Mouse (Mus musculus) liver, embryonic 11.5 days (tissue): ENCODE results near the gene Astn2. TPM values are rescaled to one million over a fixed set of nuclear protein-coding genes. Genes with fewer than 3 reads are reported as not detected.

ENCODE experiments used
- ATAC-seq: fragments of 200-750 bp; cut with Nextera tagmentation; replicated peaks from 2 replicates; pipeline ENCODE4 v1.8.0; 2017; ENCODE audit warnings: moderate number of reproducible peaks, mild to moderate bottlenecking, moderate TSS enrichment, moderate library complexity; ENCODE audit not compliant: low FRiP score
- DNase-seq: peaks from one replicate; pipeline ENCODE4 v3.0.0-alpha.2; 2017; ENCODE audit warnings: low spot score
- H3K27ac ChIP-seq: fragments of 300-500 bp; sonication (generic); 2 replicates; pipeline ENCODE4 v1.5.1; 2014; ENCODE audit warnings: mild to moderate bottlenecking, low read depth, low read length, control low read depth
- H3K27me3 ChIP-seq: fragments of 300-500 bp; sonication (generic); replicated peaks from 2 replicates; pipeline ENCODE4 v1.6.1; 2014; ENCODE audit warnings: low read length, mixed read lengths; ENCODE audit not compliant: control insufficient read depth, insufficient read depth
- H3K36me3 ChIP-seq: fragments of 300-500 bp; sonication (generic); 2 replicates; pipeline ENCODE4 v1.6.1; 2014; ENCODE audit warnings: mild to moderate bottlenecking, low read length, moderate library complexity, mixed read lengths; ENCODE audit not compliant: control insufficient read depth, insufficient read depth
- H3K4me1 ChIP-seq: fragments of 300-500 bp; sonication (generic); replicated peaks from 2 replicates; pipeline ENCODE4 v1.6.1; 2014; ENCODE audit warnings: low read length, mixed read lengths; ENCODE audit not compliant: control insufficient read depth, insufficient read depth
- H3K4me2 ChIP-seq: fragments of 300-500 bp; sonication (generic); 2 replicates; pipeline ENCODE4 v1.6.1; 2014; ENCODE audit warnings: mild to moderate bottlenecking, control low read depth, moderate library complexity
- H3K4me3 ChIP-seq: fragments of 300-500 bp; sonication (generic); 2 replicates; pipeline ENCODE4 v1.5.1; 2014; ENCODE audit warnings: low read depth, low read length, control low read depth
- H3K9ac ChIP-seq: fragments of 300-500 bp; sonication (generic); 2 replicates; pipeline ENCODE4 v1.6.1; 2014; ENCODE audit warnings: low read depth, low read length, control low read depth
- H3K9me3 ChIP-seq: fragments of 300-500 bp; sonication (generic); 2 replicates; pipeline ENCODE4 v1.6.1; 2016; ENCODE audit warnings: low read length, inconsistent platforms, mixed read lengths; ENCODE audit not compliant: control insufficient read depth
- WGBS: fragments of 180-500 bp; shearing (Covaris S2); extraction: QIAGEN DNeasy Blood & Tissue Kit; methylation state at CpG from one replicate; pipeline ENCODE4 v1.1.7; 2014; 5-methylcytosine and 5-hydroxymethylcytosine counted together
- polyA plus RNA-seq: library from polyadenylated mRNA; unstranded; fragments of >200 nt; fragmentation: Nextera tagmentation; extraction: Ambion mirVana; gene quantifications from 2 replicates; pipeline ENCODE4 v1.2.1, GENCODE M21; 2014

Astn2 gene
- polyA plus RNA-seq, 1 experiment from 2014 or later: 0.05 TPM

GRCm38 (mm10) chr4:66169485-66169884 lies 234.9 kb downstream of the Astn2 start:
- 45% methylated on average over 2 of the region's 2 CpGs for WGBS
- H3K4me1 ChIP-seq: no peaks in the 10 kb centered on the region
- ATAC-seq (no peak), DNase-seq (no peak)
- H3K9ac ChIP-seq: no peak overlapping the region
- no peaks in the 10 kb centered on the region for H3K36me3 ChIP-seq
- H3K4me2 ChIP-seq: no peak overlapping the region
- H3K27ac ChIP-seq: no peak overlapping the region
- no peaks in the 10 kb centered on the region for H3K27me3 ChIP-seq
- H3K4me3 ChIP-seq: no peak overlapping the region
- H3K9me3 ChIP-seq: no peaks in the 10 kb centered on the region

GRCm38 (mm10) chr4:66158714-66159113 lies 245.7 kb downstream of the Astn2 start:
- no peak for DNase-seq
- H3K4me1 ChIP-seq: no peaks in the 10 kb centered on the region
- no peak overlapping the region for H3K9ac ChIP-seq
- no peaks in the 10 kb centered on the region for H3K36me3 ChIP-seq
- H3K27ac ChIP-seq: no peak overlapping the region
- no peaks in the 10 kb centered on the region for H3K9me3 ChIP-seq
- H3K4me2 ChIP-seq: no peak overlapping the region
- ATAC-seq: no peak
- H3K4me3 ChIP-seq: no peak overlapping the region
- WGBS: 68% methylated on average over 3 of the region's 3 CpGs
- H3K27me3 ChIP-seq: no peaks in the 10 kb centered on the region

- no peak overlapping the region for H3K4me2 ChIP-seq
- H3K4me3 ChIP-seq: no peak overlapping the region
- no peaks in the 10 kb centered on the region for H3K36me3 ChIP-seq
- ATAC-seq (no peak), DNase-seq (no peak)
- no peaks in the 10 kb centered on the region for H3K4me1 ChIP-seq
- WGBS: 61% methylated on average over 3 of the region's 3 CpGs
- no peak overlapping the region for H3K27ac ChIP-seq
- H3K9ac ChIP-seq: no peak overlapping the region
- H3K9me3 ChIP-seq: no peaks in the 10 kb centered on the region
- no peaks in the 10 kb centered on the region for H3K27me3 ChIP-seq
Measured at GRCm38 (mm10) chr4:66157439-66158113, 246.8 kb downstream of the Astn2 start.

GRCm38 (mm10) chr4:66146546-66146945 lies 257.9 kb downstream of the Astn2 start:
- Histone ChIP-seq H3K27me3 (no peaks in the 10 kb centered on the region), H3K4me3 (no peak overlapping the region), H3K9me3 (no peaks in the 10 kb centered on the region), H3K9ac (no peak overlapping the region), H3K4me2 (no peak overlapping the region), H3K27ac (no peak overlapping the region), H3K4me1 (no peaks in the 10 kb centered on the region), H3K36me3 (no peaks in the 10 kb centered on the region)
- ATAC-seq: no peak
- DNase-seq: no peak
- WGBS: 90% methylated on average over 5 of the region's 5 CpGs

- H3K4me2 ChIP-seq: no peak overlapping the region
- ATAC-seq (no peak), DNase-seq (no peak)
- H3K36me3 ChIP-seq: no peaks in the 10 kb centered on the region
- H3K27ac ChIP-seq: no peak overlapping the region
- no peaks in the 10 kb centered on the region for H3K9me3 ChIP-seq
- H3K4me3 ChIP-seq: no peak overlapping the region
- WGBS: 84% methylated on average over 3 of the region's 3 CpGs
- no peaks in the 10 kb centered on the region for H3K4me1 ChIP-seq
- no peaks in the 10 kb centered on the region for H3K27me3 ChIP-seq
- no peak overlapping the region for H3K9ac ChIP-seq
Measured at GRCm38 (mm10) chr4:66126181-66126580, 278.2 kb downstream of the Astn2 start.

- Histone ChIP-seq H3K4me2 (no peak overlapping the region), H3K36me3 (no peaks in the 10 kb centered on the region), H3K9me3 (no peaks in the 10 kb centered on the region), H3K27me3 (no peaks in the 10 kb centered on the region), H3K4me3 (no peak overlapping the region), H3K9ac (no peak overlapping the region), H3K4me1 (no peaks in the 10 kb centered on the region), H3K27ac (no peak overlapping the region)
- 80% methylated on average over 7 of the region's 7 CpGs for WGBS
- DNase-seq: no peak
- no peak for ATAC-seq
Measured at GRCm38 (mm10) chr4:66122766-66123358, 281.5 kb downstream of the Astn2 start.

GRCm38 (mm10) chr4:66114243-66114642 lies 290.2 kb downstream of the Astn2 start:
- Histone ChIP-seq H3K4me3 (no peak overlapping the region), H3K9ac (no peak overlapping the region), H3K27me3 (no peaks in the 10 kb centered on the region), H3K36me3 (no peaks in the 10 kb centered on the region), H3K27ac (no peak overlapping the region), H3K9me3 (no peaks in the 10 kb centered on the region), H3K4me2 (no peak overlapping the region), H3K4me1 (no peaks in the 10 kb centered on the region)
- ATAC-seq (no peak), DNase-seq (no peak)
- WGBS: 72% methylated on average over 2 of the region's 2 CpGs

GRCm38 (mm10) chr4:66102037-66102436 lies 302.4 kb downstream of the Astn2 start:
- Histone ChIP-seq H3K27me3 (no peaks in the 10 kb centered on the region), H3K36me3 (no peaks in the 10 kb centered on the region), H3K4me2 (no peak overlapping the region), H3K27ac (no peak overlapping the region), H3K4me1 (no peaks in the 10 kb centered on the region), H3K4me3 (no peak overlapping the region), H3K9me3 (no peaks in the 10 kb centered on the region), H3K9ac (no peak overlapping the region)
- DNase-seq (no peak), ATAC-seq (no peak)
- 74% methylated on average over 5 of the region's 5 CpGs for WGBS

GRCm38 (mm10) chr4:66097629-66098028 lies 306.8 kb downstream of the Astn2 start:
- no peaks in the 10 kb centered on the region for H3K27me3 ChIP-seq
- H3K9me3 ChIP-seq: no peaks in the 10 kb centered on the region
- ATAC-seq (no peak), DNase-seq (no peak)
- no peak overlapping the region for H3K27ac ChIP-seq
- no peak overlapping the region for H3K4me2 ChIP-seq
- no peaks in the 10 kb centered on the region for H3K4me1 ChIP-seq
- H3K9ac ChIP-seq: no peak overlapping the region
- 77% methylated on average over 1 of the region's 1 CpGs for WGBS
- H3K36me3 ChIP-seq: no peaks in the 10 kb centered on the region
- H3K4me3 ChIP-seq: no peak overlapping the region
